Mouse (Mus musculus) B cell, adult 2 months (primary cell): ENCODE measurements around the gene Creg2.
"Not testable (repeated sequence)": the region's sequence is repeated elsewhere in the genome, so short reads cannot be mapped to it uniquely, and the experiment has no call there.

Experiments
- DNase-seq, 2 experiments: peaks; one replicate each; pipeline ENCODE4 v3.0.0; 2022

Creg2 gene

GRCm38 (mm10) chr1:39651241-39651548, at the start of gene Creg2:
Gene Creg2 (minus strand): TSS chr1:39651474.
- no peak for DNase-seq

GRCm38 (mm10) chr1:39700599-39701273, 49.5 kb upstream of the Creg2 start:
- no peak for DNase-seq

- no peak for DNase-seq
These were observed 47.2 kb upstream of the Creg2 start for GRCm38 (mm10) chr1:39698456-39698855.

GRCm38 (mm10) chr1:39695198-39695597, 43.9 kb upstream of the Creg2 start:
- DNase-seq, result no peak

- DNase-seq, result no peak
These were observed 43.5 kb upstream of the Creg2 start for GRCm38 (mm10) chr1:39694756-39695155.

- no peak for DNase-seq
These were observed 40.7 kb upstream of the Creg2 start for GRCm38 (mm10) chr1:39691974-39692373.

- DNase-seq, result no peak
These were observed 39.8 kb upstream of the Creg2 start for GRCm38 (mm10) chr1:39691061-39691460.

- no peak for DNase-seq
These were observed 37.3 kb upstream of the Creg2 start for GRCm38 (mm10) chr1:39688573-39688972.

GRCm38 (mm10) chr1:39687279-39687678, 36.0 kb upstream of the Creg2 start:
- no peak for DNase-seq

GRCm38 (mm10) chr1:39685841-39686240, 34.6 kb upstream of the Creg2 start:
- DNase-seq, result peak; percentile 61 to 65

GRCm38 (mm10) chr1:39681638-39682037, 30.4 kb upstream of the Creg2 start:
- DNase-seq, result no peak

GRCm38 (mm10) chr1:39680546-39680945, 29.3 kb upstream of the Creg2 start:
- no peak for DNase-seq

- DNase-seq, result no peak
These were observed 27.6 kb upstream of the Creg2 start for GRCm38 (mm10) chr1:39678883-39679282.

GRCm38 (mm10) chr1:39676221-39676876, 25.1 kb upstream of the Creg2 start:
- no peak for DNase-seq

- no peak for DNase-seq
These were observed 21.3 kb upstream of the Creg2 start for GRCm38 (mm10) chr1:39672362-39673105.

GRCm38 (mm10) chr1:39670211-39670935, 19.1 kb upstream of the Creg2 start:
- DNase-seq, result no peak

- no peak for DNase-seq
These were observed 15.5 kb upstream of the Creg2 start for GRCm38 (mm10) chr1:39666751-39667252.

GRCm38 (mm10) chr1:39664039-39664625, 12.9 kb upstream of the Creg2 start:
- DNase-seq, result no peak

- DNase-seq, result no peak
These were observed 11.8 kb upstream of the Creg2 start for GRCm38 (mm10) chr1:39663050-39663449.

GRCm38 (mm10) chr1:39656976-39657529, 5.8 kb upstream of the Creg2 start:
- DNase-seq, result no peak

- DNase-seq, result not testable (repeated sequence)
These were observed 3.6 kb upstream of the Creg2 start for GRCm38 (mm10) chr1:39654901-39655300.

GRCm38 (mm10) chr1:39653028-39653427, 1.8 kb upstream of the Creg2 start:
- DNase-seq, result no peak
